20 mouse cellular contexts compared by ENCODE assay signal in genomic region chr16:35932179-35933055, GRCm38 (mm10). TPM values are rescaled to one million over a fixed set of nuclear protein-coding genes. Genes with fewer than 3 reads are reported as not detected.
DNase-seq lines count a peak whose midpoint lies in the region; ATAC-seq and TF ChIP-seq lines count a peak whose summit lies in the region.
"Had no signal": no experiment of that assay in that cellular context is flagged by ENCODE, and none has a peak within 500 bp of the region (broad histone marks: within the 10 kb centered on the region; RNA-seq: fewer than 3 reads in every experiment).

No protein-coding gene starts in this region.

- peaks cover 50% of the 10 kb centered on the region for H3K36me3 ChIP-seq in liver, adult 2 months (ENCODE audit: control insufficient read depth, insufficient read depth, low read length)
- H3K36me3 ChIP-seq: embryonic facial prominence, embryonic 13.5 days; hindbrain, embryonic 15.5 days had no signal

- no peak for TF ChIP-seq CTCF in liver, adult 2 months (IDR thresholded peaks at IDR 0.05; ENCODE audit: low read depth, low read length)

- WGBS in liver, adult 2 months, result 27% methylated on average over 19 of the region's 19 CpGs

- H3K27ac ChIP-seq in liver, adult 2 months (replicated peaks; ENCODE audit: insufficient read depth, low read depth, low read length), result peak overlapping the region; percentile 93
- H3K27ac ChIP-seq in brown adipose tissue, adult 24 weeks (replicated peaks; ENCODE audit: low read depth, low read length), result peak overlapping the region; percentile 44; the same call in 1 of the 2 replicates
- H3K27ac ChIP-seq: embryonic facial prominence, embryonic 13.5 days; forebrain, embryonic 13.5 days; gastrocnemius, adult 2 months; hindbrain, embryonic 15.5 days had no signal

- peak; percentile 81 for ATAC-seq in megakaryocyte, adult 5-6 weeks (ENCODE audit: poor library complexity, severe bottlenecking)
- ATAC-seq: forebrain, embryonic 13.5 days; inflammation-experienced regulatory T-cells, adult 6 months; intestine, postnatal 0 days had no signal

- peak overlapping the region; percentile 17 for H3K9ac ChIP-seq in liver, adult 2 months (ENCODE audit: low read depth, low read length)
- H3K9ac ChIP-seq: embryonic facial prominence, embryonic 13.5 days; forebrain, embryonic 13.5 days; heart, embryonic 12.5 days; hindbrain, embryonic 15.5 days had no signal

- H3K27me3 ChIP-seq in liver, adult 2 months (ENCODE audit: control insufficient read depth, insufficient read depth, low read length), result no peaks in the 10 kb centered on the region
- H3K27me3 ChIP-seq: forebrain, embryonic 13.5 days; hindbrain, embryonic 15.5 days had no signal

- H3K79me2 ChIP-seq in liver, adult 2 months (ENCODE audit: control insufficient read depth, insufficient read depth, low read length), result peaks cover 8% of the 10 kb centered on the region; the same call in 1 of the 2 replicates

- H3K4me1 ChIP-seq in liver, adult 2 months (ENCODE audit: control insufficient read depth, insufficient read depth, low read length), result peaks cover 28% of the 10 kb centered on the region
- H3K4me1 ChIP-seq in brown adipose tissue, adult 24 weeks (ENCODE audit: control insufficient read depth, insufficient read depth, insufficient read length, low read length), result peaks cover 4% of the 10 kb centered on the region; the same call in 1 of the 2 replicates
- H3K4me1 ChIP-seq: embryonic facial prominence, embryonic 13.5 days; forebrain, embryonic 13.5 days; heart, embryonic 12.5 days; hindbrain, embryonic 15.5 days had no signal

- DNase-seq in adrenal gland, postnatal 10 days, result peak; percentile 37
- no peak for DNase-seq in adrenal gland, postnatal 4 days (ENCODE audit: low spot score in 2 of 2)
- peak; percentile 97 for DNase-seq in liver, adult 2 months (ENCODE audit: extremely low read depth, low read depth, low spot score)
- no peak for DNase-seq in liver
- no peak for DNase-seq in lung, postnatal 36 days
- no peak for DNase-seq in gastrocnemius, postnatal 4 days (ENCODE audit: low spot score in 2 of 2)
- DNase-seq: cerebellum, adult 11-12 months; cerebellum, adult 9-11 months; cerebellum, postnatal 36 days; gastrocnemius, adult 2 months; gastrocnemius, postnatal 36 days; heart, postnatal 36 days had no signal

- no peak for TF ChIP-seq POLR2A in liver, adult 2 months (IDR thresholded peaks at IDR 0.05; ENCODE audit: extremely low read depth, insufficient read depth, low read length)

- H3K4me3 ChIP-seq in liver, adult 2 months (ENCODE audit: insufficient read depth, low read depth, low read length), result no peak overlapping the region
- H3K4me3 ChIP-seq in brown adipose tissue, adult 24 weeks (ENCODE audit: insufficient read depth, low read depth, low read length), result no peak overlapping the region
- H3K4me3 ChIP-seq: embryonic facial prominence, embryonic 13.5 days; forebrain, embryonic 13.5 days; gastrocnemius, adult 2 months; heart, embryonic 12.5 days; hindbrain, embryonic 15.5 days had no signal

RNA-seq across cellular contexts. Expression of gene Parp9, which starts 5.9 kb away (rescaled TPM):
- 10 to 100 TPM; 12.5 to 16.4 TPM for total RNA-seq in adrenal gland, postnatal 10 days (2021)
- 10 to 100 TPM; 17.7 to 18.4 TPM for total RNA-seq in adrenal gland, postnatal 4 days (2021)
- 36.0 and 63.5 TPM in 2 replicates for total RNA-seq in liver, adult 2 months (2014; rRNA removed)
- 11.9 and 13.7 TPM in 2 replicates for polyA plus RNA-seq in liver, adult 2 months (2012; rRNA removed)
- 11.6 and 15.7 TPM in 2 replicates for polyA plus RNA-seq in brown adipose tissue, adult 24 weeks (2012; ENCODE audit: insufficient read depth, insufficient read length, missing spikeins)
- 25.0 and 26.3 TPM in 2 replicates for total RNA-seq in megakaryocyte, adult 5-6 weeks (2015)
- total RNA-seq in megakaryocyte, adult 5-6 weeks (2017), result 48.2 and 63.1 TPM in 2 replicates
- total RNA-seq in gastrocnemius, postnatal 4 days (2021), result 1 to 10 TPM; 7.6 TPM

RNA-seq across cellular contexts. Expression of gene Dtx3l, which starts 6.5 kb away (rescaled TPM):
- total RNA-seq in adrenal gland, postnatal 10 days (2021), result 10 to 100 TPM in 1 of 2 experiments, 1 to 10 TPM in 1; 8.7 to 10.1 TPM
- total RNA-seq in adrenal gland, postnatal 4 days (2021), result 10 to 100 TPM in 1 of 2 experiments, 1 to 10 TPM in 1; 9.4 to 12.4 TPM
- 26.0 and 31.6 TPM in 2 replicates for total RNA-seq in liver, adult 2 months (2014; rRNA removed)
- 11.2 and 12.2 TPM in 2 replicates for polyA plus RNA-seq in liver, adult 2 months (2012; rRNA removed)
- polyA plus RNA-seq in brown adipose tissue, adult 24 weeks (2012; ENCODE audit: insufficient read depth, insufficient read length, missing spikeins), result 6.1 and 6.3 TPM in 2 replicates
- 32.6 and 36.5 TPM in 2 replicates for total RNA-seq in megakaryocyte, adult 5-6 weeks (2015)
- 50.0 and 51.3 TPM in 2 replicates for total RNA-seq in megakaryocyte, adult 5-6 weeks (2017)
- total RNA-seq in gastrocnemius, postnatal 4 days (2021), result 1 to 10 TPM; 4.6 to 5.5 TPM

RNA-seq across cellular contexts. Expression of gene Kpna1, which starts 46.1 kb away (rescaled TPM):
- total RNA-seq in adrenal gland, postnatal 10 days (2021), result 10 to 100 TPM; 50.6 to 55.9 TPM
- 10 to 100 TPM; 49.9 to 58.6 TPM for total RNA-seq in adrenal gland, postnatal 4 days (2021)
- total RNA-seq in liver, adult 2 months (2014; rRNA removed), result 21.1 and 21.4 TPM in 2 replicates
- 5.7 and 6.1 TPM in 2 replicates for polyA plus RNA-seq in liver, adult 2 months (2012; rRNA removed)
- polyA plus RNA-seq in brown adipose tissue, adult 24 weeks (2012; ENCODE audit: insufficient read depth, insufficient read length, missing spikeins), result 20.4 and 28.2 TPM in 2 replicates
- total RNA-seq in megakaryocyte, adult 5-6 weeks (2015), result 36.0 and 39.1 TPM in 2 replicates
- total RNA-seq in megakaryocyte, adult 5-6 weeks (2017), result 29.4 and 31.9 TPM in 2 replicates
- 10 to 100 TPM; 62.5 to 71.0 TPM for total RNA-seq in gastrocnemius, postnatal 4 days (2021)

Comparison
In these comparisons a context has a peak if more than half of its experiments do, and no peak if none do; other contexts are left out.
1. DNase-seq: peak in adrenal gland, postnatal 10 days (single experiment) and liver, adult 2 months (single experiment); none in adrenal gland, postnatal 4 days (0 of 2), liver (single experiment), lung, postnatal 36 days (single experiment) and gastrocnemius, postnatal 4 days (0 of 2).